Mouse (Mus musculus): ENCODE data around the gene Erc1. TPM values are rescaled to one million over a fixed set of nuclear protein-coding genes. Genes with fewer than 3 reads are reported as not detected.

Erc1 gene
- polyA plus RNA-seq, 1 experiment, result 8.4 TPM

GRCm38 (mm10) chr6:119521931-119522391 lies 326.0 kb downstream of the Erc1 start:
- no peak overlapping the region for H3K4me3 ChIP-seq
- H3K79me2 ChIP-seq (ENCODE audit: control insufficient read depth, insufficient read depth), result no peaks in the 10 kb centered on the region
- no peaks in the 10 kb centered on the region for H3K36me3 ChIP-seq (ENCODE audit: control insufficient read depth, insufficient read depth)
- H3ac ChIP-seq (ENCODE audit: control insufficient read depth, insufficient read length), result no peak overlapping the region
- H3K4me2 ChIP-seq (ENCODE audit: low read depth), result no peak overlapping the region
- TF ChIP-seq TCF3 (IDR thresholded peaks at IDR 0.05; ENCODE audit: insufficient read length, low read depth) (no peak), MYOD1 (IDR thresholded peaks at IDR 0.05; ENCODE audit: control insufficient read depth in 1 of 3, insufficient read length in 2 of 3, low read depth in 2 of 3) (peak in 1 of 3 experiments; percentile 33)
- H3K27me3 ChIP-seq (ENCODE audit: control insufficient read depth, insufficient read depth, insufficient read length), result no peaks in the 10 kb centered on the region

- Histone ChIP-seq H3ac (ENCODE audit: control insufficient read depth, insufficient read length) (no peak overlapping the region), H3K4me3 (no peak overlapping the region), H3K4me2 (ENCODE audit: low read depth) (no peak overlapping the region), H3K79me2 (ENCODE audit: control insufficient read depth, insufficient read depth) (no peaks in the 10 kb centered on the region), H3K36me3 (ENCODE audit: control insufficient read depth, insufficient read depth) (no peaks in the 10 kb centered on the region), H3K27me3 (ENCODE audit: control insufficient read depth, insufficient read depth, insufficient read length) (no peaks in the 10 kb centered on the region)
- no peak for TF ChIP-seq MYOD1 (IDR thresholded peaks at IDR 0.05; ENCODE audit: control insufficient read depth in 1 of 3, insufficient read length in 2 of 3, low read depth in 2 of 3)
- TF ChIP-seq USF1 (IDR thresholded peaks at IDR 0.05; ENCODE audit: low read depth), result no peak
- TF ChIP-seq POLR2A (IDR thresholded peaks at IDR 0.05; ENCODE audit: insufficient read length, low read depth), result no peak
- TF ChIP-seq POLR2AphosphoS2 (IDR thresholded peaks at IDR 0.05; ENCODE audit: insufficient read length, low read depth), result no peak
- no peak for TF ChIP-seq MYOG (IDR thresholded peaks at IDR 0.05; ENCODE audit: control insufficient read depth in 1 of 3, insufficient read depth in 1 of 3, insufficient read length in 2 of 3, low read depth in 2 of 3)
- TF ChIP-seq REST (IDR thresholded peaks at IDR 0.05; ENCODE audit: insufficient read depth, insufficient read length), result no peak
- no peak for TF ChIP-seq CEBPB (IDR thresholded peaks at IDR 0.05; ENCODE audit: insufficient read depth, poor library complexity, severe bottlenecking)
- no peak for TF ChIP-seq TCF12 (IDR thresholded peaks at IDR 0.05; ENCODE audit: insufficient read depth, poor library complexity, severe bottlenecking)
- TF ChIP-seq E2F4 (IDR thresholded peaks at IDR 0.05; ENCODE audit: insufficient read depth), result no peak
These were observed 326.5 kb downstream of the Erc1 start for GRCm38 (mm10) chr6:119521482-119521900.

Other genes starting within 250 kb of the Erc1 start
- gene Rad52, start 54.5 kb upstream of the Erc1 start, polyA plus RNA-seq (2012; fragmentation: generic; extraction: Trizol), result 12.0 TPM
- gene Wnk1, start 190.5 kb upstream of the Erc1 start, polyA plus RNA-seq (2012; fragmentation: generic; extraction: Trizol), result 90.3 TPM
- 0.05 TPM for gene Ninj2, start 245.2 kb upstream of the Erc1 start, polyA plus RNA-seq (2012; fragmentation: generic; extraction: Trizol)